Mouse (Mus musculus): ENCODE data around the gene Plppr4. TPM values are rescaled to one million over a fixed set of nuclear protein-coding genes. Genes with fewer than 3 reads are reported as not detected.

Gene Plppr4
- total RNA-seq, 1 experiment = not detected

DNA sequence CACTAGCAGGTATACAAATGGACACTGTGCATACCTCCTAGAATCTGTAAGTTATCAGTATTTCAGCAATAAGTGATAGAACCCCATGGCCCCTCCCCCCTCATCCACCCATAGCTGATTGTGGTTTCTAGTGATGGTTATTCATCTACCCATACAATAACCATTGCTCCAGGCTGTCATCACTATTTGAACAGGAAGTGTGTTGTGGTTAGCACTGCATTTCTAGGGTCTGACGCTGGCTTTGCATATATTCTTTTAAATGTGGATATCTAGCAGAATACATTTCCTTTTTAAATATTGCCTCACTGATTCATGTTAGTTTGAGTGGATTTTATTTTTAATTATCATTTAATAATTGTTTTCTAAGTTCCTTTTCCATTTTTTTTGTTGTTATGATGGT, 62.9 kb downstream of the Plppr4 start:
- no peak for DNase-seq (ENCODE audit: low read depth, low spot score)
- TF ChIP-seq ZC3H11A (IDR thresholded peaks at IDR 0.05; ENCODE audit: borderline replicate concordance, low read depth, low read length) = no peak
- TF ChIP-seq CHD2 (IDR thresholded peaks at IDR 0.05; ENCODE audit: low read depth, low read length) = no peak
- TF ChIP-seq HCFC1 (IDR thresholded peaks at IDR 0.05; ENCODE audit: borderline replicate concordance, insufficient read depth, low read length) = no peak
- no peak for TF ChIP-seq MAFK (IDR thresholded peaks at IDR 0.05; ENCODE audit: insufficient read depth, low read depth, low read length)
- TF ChIP-seq ZNF384 (IDR thresholded peaks at IDR 0.05; ENCODE audit: low read depth, low read length) = no peak
- H3K9ac ChIP-seq (ENCODE audit: insufficient read depth, low read depth, low read length, poor library complexity, severe bottlenecking) = no peak overlapping the region
- no peaks in the 10 kb centered on the region for H3K36me3 ChIP-seq (ENCODE audit: control insufficient read depth, insufficient read depth, low read length, poor library complexity, severe bottlenecking)
- H3K4me1 ChIP-seq (ENCODE audit: control insufficient read depth in 2 of 2, insufficient read depth in 2 of 2, low read length in 2 of 2, poor library complexity in 1 of 2) = no peaks in the 10 kb centered on the region
- no peak overlapping the region for H3K27ac ChIP-seq (ENCODE audit: insufficient read depth, low read depth, low read length, poor library complexity, severe bottlenecking)
- no peak overlapping the region for H3K4me3 ChIP-seq (ENCODE audit: insufficient read depth in 1 of 2, low read depth in 1 of 2, low read length in 2 of 2, poor library complexity in 1 of 2, severe bottlenecking in 1 of 2)
- in situ Hi-C loops (cut with MboI; ENCODE audit: low sequenced_read_pairs in 2 of 2, unreplicated experiment in 2 of 2) = no loop called here
- H3K9me3 ChIP-seq (ENCODE audit: control insufficient read depth, insufficient read depth, low read depth, low read length) = no peaks in the 10 kb centered on the region

DNA sequence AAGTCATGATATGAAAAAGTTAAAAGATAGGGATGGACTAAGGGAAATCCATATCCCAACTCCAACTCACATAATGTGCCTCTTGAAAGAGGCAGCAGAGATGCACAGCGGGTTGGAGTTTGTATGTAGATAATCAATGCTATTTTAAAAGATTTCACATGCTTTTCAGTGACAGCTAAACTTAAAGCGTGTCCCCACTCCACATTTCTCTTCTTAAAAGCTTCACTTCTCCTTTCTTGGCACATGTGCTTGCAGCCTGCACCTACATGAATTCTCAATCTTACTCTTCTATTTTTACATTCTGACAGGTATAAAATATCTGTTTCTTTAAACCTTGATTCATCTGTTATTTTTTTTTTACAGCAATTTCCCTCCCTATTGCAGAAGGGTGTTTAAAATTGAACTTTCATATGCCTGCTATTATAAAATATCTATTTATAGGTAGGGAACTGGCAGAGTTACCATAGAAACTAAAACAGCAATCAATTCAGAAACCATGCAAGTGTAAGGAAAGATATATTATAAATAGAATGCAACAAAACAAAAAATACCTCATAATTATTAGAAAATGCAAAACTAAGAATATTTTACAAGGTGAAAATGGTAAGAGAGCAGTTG, 66.3 kb downstream of the Plppr4 start:
- Histone ChIP-seq H3K9ac (ENCODE audit: insufficient read depth, low read depth, low read length, poor library complexity, severe bottlenecking) (no peak overlapping the region), H3K27ac (ENCODE audit: insufficient read depth, low read depth, low read length, poor library complexity, severe bottlenecking) (no peak overlapping the region), H3K4me3 (ENCODE audit: insufficient read depth in 1 of 2, low read depth in 1 of 2, low read length in 2 of 2, poor library complexity in 1 of 2, severe bottlenecking in 1 of 2) (no peak overlapping the region), H3K4me1 (ENCODE audit: control insufficient read depth in 2 of 2, insufficient read depth in 2 of 2, low read length in 2 of 2, poor library complexity in 1 of 2) (no peaks in the 10 kb centered on the region), H3K9me3 (ENCODE audit: control insufficient read depth, insufficient read depth, low read depth, low read length) (no peaks in the 10 kb centered on the region), H3K36me3 (ENCODE audit: control insufficient read depth, insufficient read depth, low read length, poor library complexity, severe bottlenecking) (no peaks in the 10 kb centered on the region)
- in situ Hi-C loops (cut with MboI; ENCODE audit: low sequenced_read_pairs in 2 of 2, unreplicated experiment in 2 of 2) = no loop called here
- no peak for DNase-seq (ENCODE audit: low read depth, low spot score)
- TF ChIP-seq ZC3H11A (IDR thresholded peaks at IDR 0.05; ENCODE audit: borderline replicate concordance, low read depth, low read length) (no peak), ZNF384 (IDR thresholded peaks at IDR 0.05; ENCODE audit: low read depth, low read length) (no peak), CHD2 (IDR thresholded peaks at IDR 0.05; ENCODE audit: low read depth, low read length) (no peak), MAFK (IDR thresholded peaks at IDR 0.05; ENCODE audit: insufficient read depth, low read depth, low read length) (no peak)

Other genes starting within 250 kb of the Plppr4 start
- gene Plppr5, start 214.0 kb upstream of the Plppr4 start, total RNA-seq (2012; rRNA removed) = not detected in 2 replicates

Measured in ES-E14 (cell line).